Mouse (Mus musculus) C2C12 (cell line): ENCODE measurements around the gene Ncapg2. TPM values are rescaled to one million over a fixed set of nuclear protein-coding genes. Genes with fewer than 3 reads are reported as not detected.

ENCODE experiments used
- H3K27me3 ChIP-seq: one replicate; pipeline ENCODE4 v1.6.1; 2011; ENCODE audit not compliant: control insufficient read depth, insufficient read depth, insufficient read length
- H3K36me3 ChIP-seq: one replicate; pipeline ENCODE4 v1.6.1; 2011; ENCODE audit not compliant: control insufficient read depth, insufficient read depth
- H3K4me3 ChIP-seq: one replicate; pipeline ENCODE4 v1.5.1; 2011; ENCODE audit warnings: mild to moderate bottlenecking, control low read depth; ENCODE audit not compliant: poor library complexity, insufficient read depth, severe bottlenecking
- H3K79me2 ChIP-seq: one replicate; pipeline ENCODE4 v1.6.1; 2011; ENCODE audit not compliant: control insufficient read depth, insufficient read depth
- H3K79me3 ChIP-seq: one replicate; pipeline ENCODE4 v1.6.1; 2011; ENCODE audit warnings: low read depth, control low read depth
- H3ac ChIP-seq: one replicate; pipeline ENCODE3; 2011; ENCODE audit warnings: low read depth; ENCODE audit not compliant: control insufficient read depth, insufficient read length
- CEBPB ChIP-seq: IDR thresholded peaks from one replicate; pipeline ENCODE4 v1.6.1; 2011; ENCODE audit warnings: low read depth, mild to moderate bottlenecking, control low read depth, moderate library complexity
- CTCF ChIP-seq: IDR thresholded peaks from one replicate; pipeline ENCODE4 v1.5.1; 2011; ENCODE audit not compliant: control insufficient read depth, insufficient read depth, insufficient read length
- FOSL1 ChIP-seq: IDR thresholded peaks from one replicate; pipeline ENCODE4 v1.8.0; 2011; ENCODE audit warnings: mild to moderate bottlenecking, low read length; ENCODE audit not compliant: poor library complexity, insufficient read depth, severe bottlenecking
- MAX ChIP-seq: IDR thresholded peaks from one replicate; pipeline ENCODE4 v1.6.1; 2011; ENCODE audit warnings: mild to moderate bottlenecking, control low read depth
- MYOD1 ChIP-seq: IDR thresholded peaks from one replicate; pipeline ENCODE4 v1.6.1; 2011; ENCODE audit warnings: low read depth; ENCODE audit not compliant: control insufficient read depth, insufficient read length
- MYOG ChIP-seq: IDR thresholded peaks from one replicate; pipeline ENCODE4 v1.6.1; 2011; ENCODE audit not compliant: control insufficient read depth, insufficient read length; ENCODE audit errors: extremely low read depth
- USF1 ChIP-seq: IDR thresholded peaks from one replicate; pipeline ENCODE4 v1.6.1; 2011; ENCODE audit warnings: low read depth, mild to moderate bottlenecking, control low read depth, moderate library complexity
- polyA plus RNA-seq: library from polyadenylated mRNA; unstranded; fragments of >200 nt; fragmentation: generic; extraction: Trizol; gene quantifications from one replicate; pipeline ENCODE4 v1.2.1, GENCODE M21; 2012; ENCODE audit warnings: missing spikeins

The Ncapg2 gene
- polyA plus RNA-seq, 1 experiment, result 14.3 TPM

GRCm38 (mm10) chr12:116425392-116425791 is 20.2 kb downstream of the Ncapg2 start:
- Histone ChIP-seq H3K79me2 (no peaks in the 10 kb centered on the region), H3ac (no peak overlapping the region), H3K79me3 (peaks cover 2% of the 10 kb centered on the region), H3K36me3 (peaks cover 80% of the 10 kb centered on the region), H3K4me3 (no peak overlapping the region), H3K27me3 (no peaks in the 10 kb centered on the region)
- TF ChIP-seq FOSL1 (no peak), MYOD1 (no peak), USF1 (no peak), CEBPB (no peak), MAX (no peak), CTCF (no peak), MYOG (no peak)

GRCm38 (mm10) chr12:116433742-116434141 is 28.5 kb downstream of the Ncapg2 start:
- Histone ChIP-seq H3K36me3 (peaks cover 63% of the 10 kb centered on the region), H3K27me3 (no peaks in the 10 kb centered on the region), H3K4me3 (no peak overlapping the region), H3K79me2 (no peaks in the 10 kb centered on the region), H3K79me3 (no peaks in the 10 kb centered on the region), H3ac (no peak overlapping the region)
- TF ChIP-seq MAX (no peak), CTCF (no peak), CEBPB (no peak), MYOG (no peak), FOSL1 (no peak), MYOD1 (no peak), USF1 (no peak)

DNA sequence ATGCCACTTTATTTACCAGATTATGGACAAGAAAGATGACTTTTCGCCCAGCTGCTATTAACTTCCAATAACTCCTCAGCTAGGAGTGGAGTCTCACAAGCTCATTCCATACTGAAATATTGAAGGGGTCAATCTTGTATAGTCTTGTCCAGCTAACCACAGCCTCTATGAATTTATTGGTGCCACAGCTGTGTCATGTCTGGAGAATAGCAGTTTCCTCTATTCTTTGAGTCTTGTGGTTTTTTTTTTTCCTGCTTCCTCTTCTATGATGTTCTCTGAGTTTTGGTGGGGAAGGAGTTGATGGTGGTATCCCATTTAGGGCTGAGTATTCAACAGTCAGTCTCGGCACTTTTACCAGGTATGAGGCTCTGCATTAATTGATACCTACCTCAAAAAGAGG is 30.0 kb downstream of the Ncapg2 start:
- Histone ChIP-seq H3K79me3 (no peaks in the 10 kb centered on the region), H3K79me2 (no peaks in the 10 kb centered on the region), H3K36me3 (peaks cover 67% of the 10 kb centered on the region), H3K27me3 (no peaks in the 10 kb centered on the region), H3ac (no peak overlapping the region), H3K4me3 (no peak overlapping the region)
- TF ChIP-seq MYOG (no peak), USF1 (no peak), MAX (no peak), CTCF (no peak), MYOD1 (no peak), FOSL1 (no peak)

DNA sequence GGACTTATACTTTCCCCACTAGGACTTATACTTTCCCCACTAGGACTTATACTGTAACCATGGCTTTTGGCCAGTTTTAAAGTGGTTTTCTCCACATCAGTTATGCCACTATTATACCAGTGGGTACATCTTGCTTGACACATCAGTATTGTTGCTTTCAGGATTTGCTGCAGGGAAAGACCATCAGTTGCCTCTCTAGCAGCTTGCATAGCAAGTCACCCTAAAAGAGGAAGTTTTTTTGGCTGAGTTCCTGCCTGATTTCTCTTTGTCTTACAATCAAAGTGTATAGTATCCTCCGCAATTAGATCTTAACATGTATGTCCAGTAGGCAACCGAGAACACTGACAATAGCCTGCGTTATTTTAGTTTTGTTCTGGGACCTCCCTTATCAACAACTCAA is 30.9 kb downstream of the Ncapg2 start:
- Histone ChIP-seq H3K27me3 (no peaks in the 10 kb centered on the region), H3K4me3 (no peak overlapping the region), H3K36me3 (peaks cover 72% of the 10 kb centered on the region), H3K79me3 (no peaks in the 10 kb centered on the region), H3ac (no peak overlapping the region), H3K79me2 (no peaks in the 10 kb centered on the region)
- TF ChIP-seq USF1 (no peak), CTCF (no peak), MYOD1 (no peak), MAX (no peak), CEBPB (no peak)

DNA sequence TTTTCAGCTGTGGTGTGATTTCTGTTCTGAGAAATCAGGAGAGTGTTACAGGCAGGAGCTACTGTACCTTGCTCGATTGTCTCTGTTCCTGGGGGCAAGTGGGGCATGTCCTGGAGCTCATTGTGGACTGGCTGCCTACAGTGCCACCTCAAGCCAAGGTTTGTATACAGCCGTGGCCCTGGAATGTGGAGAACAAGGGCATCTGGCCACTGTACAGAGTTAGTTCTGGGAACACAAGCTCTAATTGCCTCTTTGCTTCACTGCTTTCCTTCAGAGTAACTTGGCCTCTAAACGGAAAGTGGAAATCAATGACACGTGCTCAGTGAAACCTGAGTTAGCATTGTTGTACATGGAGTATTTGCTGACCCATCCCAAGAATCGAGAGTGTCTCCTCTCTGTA is 33.4 kb downstream of the Ncapg2 start:
- no peak overlapping the region for H3K4me3 ChIP-seq
- H3K36me3 ChIP-seq, result peaks cover 76% of the 10 kb centered on the region
- no peaks in the 10 kb centered on the region for H3K27me3 ChIP-seq
- H3K79me3 ChIP-seq, result no peaks in the 10 kb centered on the region
- no peak overlapping the region for H3ac ChIP-seq
- no peaks in the 10 kb centered on the region for H3K79me2 ChIP-seq
- TF ChIP-seq MAX, result no peak
- no peak for TF ChIP-seq FOSL1
- no peak for TF ChIP-seq CEBPB
- TF ChIP-seq CTCF, result no peak
- TF ChIP-seq MYOG, result no peak
- no peak for TF ChIP-seq USF1
- TF ChIP-seq MYOD1, result no peak

GRCm38 (mm10) chr12:116442184-116442583 is 37.0 kb downstream of the Ncapg2 start:
- no peaks in the 10 kb centered on the region for H3K27me3 ChIP-seq
- TF ChIP-seq MYOD1, result no peak
- no peak for TF ChIP-seq CEBPB
- TF ChIP-seq MAX, result no peak
- no peak for TF ChIP-seq CTCF
- no peak for TF ChIP-seq MYOG
- TF ChIP-seq USF1, result no peak
- no peak for TF ChIP-seq FOSL1
- no peak overlapping the region for H3ac ChIP-seq
- H3K4me3 ChIP-seq, result no peak overlapping the region
- no peaks in the 10 kb centered on the region for H3K79me2 ChIP-seq
- no peaks in the 10 kb centered on the region for H3K79me3 ChIP-seq
- H3K36me3 ChIP-seq, result peaks cover 79% of the 10 kb centered on the region
